Mouse (Mus musculus) CH12.LX (cell line): ENCODE measurements around the gene Paf1. TPM values are rescaled to one million over a fixed set of nuclear protein-coding genes. Genes with fewer than 3 reads are reported as not detected.

ENCODE experiments used
- DNase-seq: peaks from one replicate; pipeline ENCODE4 v3.0.0-alpha.2; 2013; ENCODE audit errors: extremely low read depth
- H3K27ac ChIP-seq: 2 replicates; pipeline ENCODE4 v1.5.1; 2012; ENCODE audit warnings: low read depth, mild to moderate bottlenecking, control low read depth, moderate library complexity; ENCODE audit not compliant: insufficient read depth
- H3K27me3 ChIP-seq: replicated peaks from 2 replicates; pipeline ENCODE3; 2012; ENCODE audit warnings: inconsistent platforms
- H3K36me3 ChIP-seq, 2 experiments: replicated peaks in 1 of 2; 2 replicates each; pipeline versions ENCODE3 to v1.6.1; 2012; ENCODE audit warnings: inconsistent platforms in 1 of 2, low read length in 1 of 2, mild to moderate bottlenecking in 1 of 2, mixed read lengths in 1 of 2, moderate library complexity in 1 of 2; ENCODE audit not compliant: control insufficient read depth in 1 of 2, insufficient read depth in 1 of 2
- H3K4me1 ChIP-seq, 2 experiments: 2 replicates each; pipeline ENCODE4 v1.6.1; 2012; ENCODE audit warnings: inconsistent platforms in 1 of 2, moderate library complexity in 1 of 2; ENCODE audit not compliant: insufficient read depth in 2 of 2, control insufficient read depth in 1 of 2
- H3K4me2 ChIP-seq: 2 replicates; pipeline ENCODE4 v1.6.1; 2012; ENCODE audit warnings: low read depth, mild to moderate bottlenecking, control low read depth; ENCODE audit not compliant: poor library complexity, insufficient read depth, severe bottlenecking
- H3K4me3 ChIP-seq, 3 experiments: fragments of 150-350 bp in 1 of 3; sonication (generic) in 1 of 3; replicated peaks in 1 of 3; 2 replicates each; pipeline versions ENCODE3 to v1.5.1; 2011 to 2012; ENCODE audit warnings: low read depth in 2 of 3, low read length in 2 of 3, mild to moderate bottlenecking in 2 of 3, moderate library complexity in 2 of 3, control low read depth in 1 of 3, improper control_type of control experiment in 1 of 3, inconsistent platforms in 1 of 3, mixed read lengths in 1 of 3; ENCODE audit not compliant: poor library complexity in 1 of 3
- H3K79me2 ChIP-seq: replicated peaks from 2 replicates; pipeline ENCODE4 v1.6.1; 2012; ENCODE audit warnings: mild to moderate bottlenecking, moderate library complexity; ENCODE audit not compliant: control insufficient read depth, poor library complexity, insufficient read depth, severe bottlenecking; ENCODE audit errors: extremely low read depth
- H3K9ac ChIP-seq: 2 replicates; pipeline ENCODE4 v1.6.1; 2012; ENCODE audit warnings: low read depth, mild to moderate bottlenecking, control low read depth, moderate library complexity; ENCODE audit not compliant: insufficient read depth
- H3K9me3 ChIP-seq: replicated peaks from 2 replicates; pipeline ENCODE3; 2012; ENCODE audit warnings: low read length, inconsistent platforms, mixed read lengths
- BHLHE40 ChIP-seq: IDR thresholded peaks from 2 replicates; pipeline ENCODE4 v1.6.1; 2011; ENCODE audit warnings: mild to moderate bottlenecking, low read depth, low read length, improper control_type of control experiment
- CHD1 ChIP-seq: IDR thresholded peaks from 2 replicates; pipeline ENCODE4 v1.6.1; 2012; ENCODE audit warnings: low read depth, low read length, improper control_type of control experiment, inconsistent platforms
- CHD2 ChIP-seq: IDR thresholded peaks from 2 replicates; pipeline ENCODE4 v1.6.1; 2011; ENCODE audit warnings: low read length, improper control_type of control experiment
- CTCF ChIP-seq, 2 experiments: IDR thresholded peaks in 1 of 2; conservative IDR thresholded peaks in 1 of 2; 2 replicates each; pipeline ENCODE4 v1.5.1; 2011 to 2012; ENCODE audit warnings: low read depth in 2 of 2, low read length in 2 of 2, improper control_type of control experiment in 1 of 2, inconsistent platforms in 1 of 2, mild to moderate bottlenecking in 1 of 2, moderate library complexity in 1 of 2
- E2F4 ChIP-seq: IDR thresholded peaks from 2 replicates; pipeline ENCODE4 v1.6.1; 2011; ENCODE audit warnings: low read depth, low read length, improper control_type of control experiment; ENCODE audit not compliant: insufficient replicate concordance
- ELF1 ChIP-seq: IDR thresholded peaks from 2 replicates; pipeline ENCODE4 v1.6.1; 2014; ENCODE audit warnings: low read depth, mild to moderate bottlenecking, inconsistent platforms, low read length, improper control_type of control experiment
- EP300 ChIP-seq: IDR thresholded peaks from 2 replicates; pipeline ENCODE4 v1.6.1; 2011; ENCODE audit warnings: low read length, improper control_type of control experiment
- GABPA ChIP-seq: IDR thresholded peaks from 2 replicates; pipeline ENCODE4 v1.6.1; 2012; ENCODE audit warnings: low read depth, low read length, improper control_type of control experiment, inconsistent platforms; ENCODE audit not compliant: insufficient replicate concordance
- HCFC1 ChIP-seq: IDR thresholded peaks from 2 replicates; pipeline ENCODE4 v1.6.1; 2012; ENCODE audit warnings: low read depth, mild to moderate bottlenecking, inconsistent platforms, low read length, improper control_type of control experiment
- IRF4 ChIP-seq: IDR thresholded peaks from 2 replicates; pipeline ENCODE4 v1.6.1; 2014; ENCODE audit warnings: low read depth, mild to moderate bottlenecking, inconsistent platforms, low read length, improper control_type of control experiment
- JUND ChIP-seq: conservative IDR thresholded peaks from 2 replicates; pipeline ENCODE4 v1.6.1; 2011; ENCODE audit warnings: low read depth, low read length, improper control_type of control experiment
- KAT2A ChIP-seq: IDR thresholded peaks from 2 replicates; pipeline ENCODE4 v1.6.1; 2012; ENCODE audit warnings: low read length, improper control_type of control experiment, inconsistent platforms; ENCODE audit not compliant: insufficient replicate concordance
- MAX ChIP-seq: IDR thresholded peaks from 2 replicates; pipeline ENCODE4 v1.6.1; 2011; ENCODE audit warnings: low read length, improper control_type of control experiment
- MXI1 ChIP-seq: IDR thresholded peaks from 2 replicates; pipeline ENCODE4 v1.6.1; 2011; ENCODE audit warnings: mild to moderate bottlenecking, low read depth, low read length, improper control_type of control experiment
- NELFE ChIP-seq: IDR thresholded peaks from 2 replicates; pipeline ENCODE4 v1.6.1; 2011; ENCODE audit warnings: low read depth, low read length, improper control_type of control experiment
- NRF1 ChIP-seq: IDR thresholded peaks from 2 replicates; pipeline ENCODE4 v1.6.1; 2014; ENCODE audit warnings: low read depth, mild to moderate bottlenecking, inconsistent platforms, low read length, improper control_type of control experiment, moderate library complexity
- PAX5 ChIP-seq: IDR thresholded peaks from 2 replicates; pipeline ENCODE4 v1.6.1; 2012; ENCODE audit warnings: low read length, inconsistent platforms, mixed read lengths
- POLR2A ChIP-seq: IDR thresholded peaks from 2 replicates; pipeline ENCODE4 v1.6.1; 2011; ENCODE audit warnings: low read depth, mild to moderate bottlenecking, improper control_type of control experiment, low read length
- POLR2AphosphoS2 ChIP-seq: IDR thresholded peaks from 2 replicates; pipeline ENCODE4 v1.6.1; 2011; ENCODE audit warnings: low read depth, low read length, improper control_type of control experiment
- RAD21 ChIP-seq: IDR thresholded peaks from 2 replicates; pipeline ENCODE4 v1.6.1; 2011; ENCODE audit warnings: low read depth, mild to moderate bottlenecking, low read length, improper control_type of control experiment, moderate library complexity
- SIN3A ChIP-seq: IDR thresholded peaks from 2 replicates; pipeline ENCODE4 v1.6.1; 2012; ENCODE audit warnings: low read length, improper control_type of control experiment, inconsistent platforms
- SMC3 ChIP-seq: IDR thresholded peaks from 2 replicates; pipeline ENCODE4 v1.6.1; 2011; ENCODE audit warnings: low read depth, low read length, improper control_type of control experiment
- TBP ChIP-seq: conservative IDR thresholded peaks from 2 replicates; pipeline ENCODE4 v1.6.1; 2011; ENCODE audit warnings: low read depth, low read length, improper control_type of control experiment
- TCF12 ChIP-seq: IDR thresholded peaks from 2 replicates; pipeline ENCODE4 v1.6.1; 2014; ENCODE audit warnings: low read depth, mild to moderate bottlenecking, inconsistent platforms, low read length, improper control_type of control experiment
- USF1 ChIP-seq: IDR thresholded peaks from 2 replicates; pipeline ENCODE4 v1.6.1; 2014; ENCODE audit warnings: low read depth, mild to moderate bottlenecking, inconsistent platforms, low read length, improper control_type of control experiment
- ZC3H11A ChIP-seq: IDR thresholded peaks from 2 replicates; pipeline ENCODE4 v1.6.1; 2012; ENCODE audit warnings: low read depth, mild to moderate bottlenecking, inconsistent platforms, low read length, improper control_type of control experiment
- ZKSCAN1 ChIP-seq: IDR thresholded peaks from 2 replicates; pipeline ENCODE4 v1.6.1; 2012; ENCODE audit warnings: low read depth, inconsistent platforms, low read length, improper control_type of control experiment, borderline replicate concordance
- dilution Hi-C: fragments of 300-500 bp; cut with MboI; formaldehyde crosslinking; loops from 2 replicates; pipeline ENCODE4 v1.14.3; 2020; ENCODE audit warnings: low sequenced_read_pairs; ENCODE audit not compliant: extremely low pct_unique_long_range_greater_than_20kb, extremely low pct_ligation_motif_present
- in situ Hi-C: fragments of 300-500 bp; cut with MboI; formaldehyde crosslinking; loops from 3 replicates; pipeline ENCODE4 v1.14.3; 2019; ENCODE audit warnings: low sequenced_read_pairs, low pct_ligation_motif_present, low pct_unique_long_range_greater_than_20kb, mixed read lengths
- polyA plus RNA-seq: library from polyadenylated mRNA; unstranded; fragments of >175 nt; gene quantifications from 2 replicates; pipeline ENCODE4 v1.2.1, GENCODE M21; 2012; ENCODE audit warnings: low read depth; ENCODE audit not compliant: insufficient read length
- total RNA-seq, 2 experiments: library from RNA; depleted of rRNA; stranded (reverse); fragments of 300-350 nt in 1 of 2; fragments of >200 nt in 1 of 2; gene quantifications; 2 replicates each; pipeline ENCODE4 v1.2.3; 2012 to 2014

Paf1 gene
- total and polyA plus RNA-seq, 3 experiments: 42.2 to 105 (median 45.9) TPM

DNA sequence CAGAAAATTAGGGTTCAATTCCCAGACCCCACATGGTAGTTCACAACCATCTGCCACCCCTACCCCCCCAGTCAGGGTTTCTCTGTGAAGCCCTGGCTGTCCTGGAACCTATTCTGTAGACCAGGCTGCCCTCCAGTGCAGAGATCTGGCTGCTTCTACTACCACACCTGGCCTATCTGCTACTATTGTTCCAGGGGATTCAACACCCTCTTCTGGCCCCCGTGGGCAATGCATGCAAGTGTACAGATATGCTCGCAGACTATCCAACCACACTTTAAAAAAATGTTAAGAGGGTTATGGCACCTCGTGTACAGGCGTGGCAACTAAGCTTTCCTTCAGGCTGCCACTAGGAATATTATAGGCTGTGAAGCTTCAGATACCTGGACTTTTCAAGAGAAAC, 20.1 kb downstream of the Paf1 start:
- dilution Hi-C loops: no loop called here
- no peaks in the 10 kb centered on the region for H3K4me1 ChIP-seq
- H3K27ac ChIP-seq: no peak overlapping the region
- no peak for DNase-seq
- in situ Hi-C loops: no loop called here
- no peak for TF ChIP-seq SIN3A
- peak in 1 of 2 experiments; percentile 51; a peak in 2 of 4 replicates for TF ChIP-seq CTCF (conservative IDR thresholded peaks at IDR 0.05 in 1 of 2, IDR thresholded peaks at IDR 0.05 in 1 of 2; ENCODE audit: low read depth in 2 of 2, low read length in 2 of 2)
- peak; percentile 13 for TF ChIP-seq RAD21
- TF ChIP-seq EP300: no peak
- TF ChIP-seq SMC3: peak; percentile 34
- TF ChIP-seq CHD2: no peak
- no peak for TF ChIP-seq TCF12
- TF ChIP-seq MAX: no peak
- H3K27me3 ChIP-seq: no peaks in the 10 kb centered on the region
- H3K9ac ChIP-seq: no peak overlapping the region
- H3K4me2 ChIP-seq: no peak overlapping the region
- H3K9me3 ChIP-seq: peaks cover under 1% of the 10 kb centered on the region
- peaks cover 43 to 93% of the 10 kb centered on the region in 2 experiments for H3K36me3 ChIP-seq
- H3K4me3 ChIP-seq: no peak overlapping the region
- H3K79me2 ChIP-seq: no peaks in the 10 kb centered on the region

DNA sequence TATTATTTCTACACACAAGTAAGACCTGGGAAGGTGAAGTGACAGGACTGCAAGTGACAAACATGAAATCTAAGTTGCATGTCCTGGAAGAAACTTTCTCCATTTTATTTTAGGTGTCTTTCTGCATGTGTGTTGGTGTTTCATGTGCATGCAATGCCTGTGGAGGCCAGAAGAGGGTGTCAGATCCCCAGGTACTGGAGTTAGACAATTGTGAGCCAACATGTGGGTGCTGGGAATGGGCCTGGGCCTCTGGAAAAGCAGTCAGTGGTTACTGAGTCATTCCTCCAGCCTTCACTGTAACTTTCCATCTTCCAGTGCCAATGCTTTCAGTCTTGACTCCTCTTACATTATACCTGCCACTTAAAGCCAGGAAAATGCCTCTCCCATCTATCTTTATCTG, 24.6 kb downstream of the Paf1 start:
- H3K9ac ChIP-seq: no peak overlapping the region
- dilution Hi-C loops: no loop called here
- no peak overlapping the region for H3K27ac ChIP-seq
- peaks cover 4% of the 10 kb centered on the region for H3K9me3 ChIP-seq
- 0 out of 2 replicates have a peak, but pooled peaks cover 2% of the 10 kb centered on the region for H3K79me2 ChIP-seq
- no peak for DNase-seq
- no peaks in the 10 kb centered on the region; a peak in 1 of 4 replicates for H3K4me1 ChIP-seq
- no peak overlapping the region for H3K4me3 ChIP-seq
- H3K27me3 ChIP-seq: no peaks in the 10 kb centered on the region
- H3K4me2 ChIP-seq: no peak overlapping the region
- TF ChIP-seq NRF1 (no peak), EP300 (no peak), CHD1 (no peak), HCFC1 (no peak), KAT2A (no peak), IRF4 (no peak), TCF12 (no peak), POLR2A (no peak), NELFE (no peak), MXI1 (no peak), CTCF (conservative IDR thresholded peaks at IDR 0.05 in 1 of 2, IDR thresholded peaks at IDR 0.05 in 1 of 2; ENCODE audit: low read depth in 2 of 2, low read length in 2 of 2) (peak; percentile 14 to 32; a peak in 3 of 4 replicates), ZC3H11A (no peak), RAD21 (peak; percentile 5), JUND (no peak), SMC3 (peak; percentile 12; the same call in 1 of the 2 replicates), CHD2 (no peak), SIN3A (no peak), E2F4 (no peak), PAX5 (no peak), TBP (no peak), USF1 (no peak), BHLHE40 (no peak), MAX (no peak), ELF1 (no peak), ZKSCAN1 (no peak), POLR2AphosphoS2 (no peak), GABPA (no peak)
- in situ Hi-C loops: no loop called here
- peaks cover 55 to 97% of the 10 kb centered on the region in 2 experiments for H3K36me3 ChIP-seq
